Mouse (Mus musculus): ENCODE results near the gene Lnpk.
A peak's percentile ranks its signal among the peaks of the same experiment; 100 is the strongest.

Lnpk gene

GRCm38 (mm10) chr2:74578843-74579489 lies at the start of gene Lnpk:
Gene Lnpk (minus strand): TSS chr2:74579435.
- DNase-seq: peak; percentile 86 to 89

GRCm38 (mm10) chr2:74620368-74620767 lies 41.1 kb upstream of the Lnpk start:
- no peak for DNase-seq

GRCm38 (mm10) chr2:74619676-74620246 lies 40.5 kb upstream of the Lnpk start:
- DNase-seq: no peak

- DNase-seq: no peak
Observed at GRCm38 (mm10) chr2:74617706-74618105, 38.5 kb upstream of the Lnpk start.

GRCm38 (mm10) chr2:74611406-74611805 lies 32.2 kb upstream of the Lnpk start:
- no peak for DNase-seq

- DNase-seq: no peak
Observed at GRCm38 (mm10) chr2:74609350-74609749, 30.1 kb upstream of the Lnpk start.

GRCm38 (mm10) chr2:74606087-74606760 lies 27.0 kb upstream of the Lnpk start:
- DNase-seq: no peak

- no peak for DNase-seq
Observed at GRCm38 (mm10) chr2:74604011-74604410, 24.8 kb upstream of the Lnpk start.

GRCm38 (mm10) chr2:74602483-74602882 lies 23.2 kb upstream of the Lnpk start:
- DNase-seq: no peak

GRCm38 (mm10) chr2:74597169-74597568 lies 17.9 kb upstream of the Lnpk start:
- DNase-seq: no peak

GRCm38 (mm10) chr2:74596094-74596493 lies 16.9 kb upstream of the Lnpk start:
- DNase-seq: no peak

GRCm38 (mm10) chr2:74578146-74578842 lies 941 bp downstream of the Lnpk start:
- DNase-seq: peak in 1 of 2 experiments; percentile 12

GRCm38 (mm10) chr2:74570390-74570789 lies 8.8 kb downstream of the Lnpk start:
- no peak for DNase-seq

- no peak for DNase-seq
Observed at GRCm38 (mm10) chr2:74559822-74560221, 19.4 kb downstream of the Lnpk start.

- DNase-seq: no peak
Observed at GRCm38 (mm10) chr2:74559092-74559491, 20.1 kb downstream of the Lnpk start.

- no peak for DNase-seq
Observed at GRCm38 (mm10) chr2:74557451-74557850, 21.8 kb downstream of the Lnpk start.

GRCm38 (mm10) chr2:74551929-74552328 lies 27.3 kb downstream of the Lnpk start:
- DNase-seq: no peak

- DNase-seq: no peak
Observed at GRCm38 (mm10) chr2:74548306-74548705, 30.9 kb downstream of the Lnpk start.

GRCm38 (mm10) chr2:74508302-74508701 lies 70.9 kb downstream of the Lnpk start:
- DNase-seq: no peak

- DNase-seq: no peak
Observed at GRCm38 (mm10) chr2:74506439-74506838, 72.8 kb downstream of the Lnpk start.

GRCm38 (mm10) chr2:74500307-74500706 lies 78.9 kb downstream of the Lnpk start:
- no peak for DNase-seq

GRCm38 (mm10) chr2:74497851-74498250 lies 81.4 kb downstream of the Lnpk start:
- no peak for DNase-seq

GRCm38 (mm10) chr2:74491426-74491825 lies 87.8 kb downstream of the Lnpk start:
- DNase-seq: no peak

- DNase-seq: no peak
Observed at GRCm38 (mm10) chr2:74490186-74490585, 89.0 kb downstream of the Lnpk start.
